Mouse (Mus musculus): Measurements from ENCODE around the gene Eif1ax.
"Not testable (repeated sequence)": the region's sequence is repeated elsewhere in the genome, so short reads cannot be mapped to it uniquely, and the experiment has no call there.

Eif1ax gene

GRCm38 (mm10) chrX:159371831-159372752 lies at the start of gene Eif1ax:
Gene Eif1ax, plus strand, starts transcription at chrX:159372178.
- in situ Hi-C loops (cut with MboI, MseI), result no loop called here

GRCm38 (mm10) chrX:159364506-159364905 lies 7.5 kb upstream of the Eif1ax start:
- in situ Hi-C loops (cut with MboI, MseI), result no loop called here

GRCm38 (mm10) chrX:159372753-159373144 lies 771 bp downstream of the Eif1ax start:
- in situ Hi-C loops (cut with MboI, MseI), result no loop called here

- in situ Hi-C loops (cut with MboI, MseI), result no loop called here
Observed at GRCm38 (mm10) chrX:159387105-159387504, 15.1 kb downstream of the Eif1ax start.

GRCm38 (mm10) chrX:159388953-159389352 lies 17.0 kb downstream of the Eif1ax start:
- in situ Hi-C loops (cut with MboI, MseI), result no loop called here

GRCm38 (mm10) chrX:159390347-159390962 lies 18.5 kb downstream of the Eif1ax start:
- in situ Hi-C loops (cut with MboI, MseI), result loop anchor here in 1 of 2 experiments (10.0 kb wide), 1 partner anchor 356 kb away; no protein-coding TSS in a partner anchor

- in situ Hi-C loops (cut with MboI, MseI), result loop anchor here in 1 of 2 experiments (10.0 kb wide), 1 partner anchor 356 kb away; no protein-coding TSS in a partner anchor
Observed at GRCm38 (mm10) chrX:159391239-159391638, 19.3 kb downstream of the Eif1ax start.

GRCm38 (mm10) chrX:159409253-159409652 lies 37.3 kb downstream of the Eif1ax start:
- in situ Hi-C loops (cut with MboI, MseI), result loop anchor here in 1 of 2 experiments (25.0 kb wide), 1 partner anchor 372 kb away; no protein-coding TSS in a partner anchor

- in situ Hi-C loops (cut with MboI, MseI), result loop anchor here in 1 of 2 experiments (25.0 kb wide), 1 partner anchor 377 kb away; no protein-coding TSS in a partner anchor
Observed at GRCm38 (mm10) chrX:159414130-159414828, 42.3 kb downstream of the Eif1ax start, which contains the start of gene Map7d2. Gene Map7d2, plus strand, starts transcription at chrX:159414572.

GRCm38 (mm10) chrX:159414829-159415673 lies 43.1 kb downstream of the Eif1ax start:
- in situ Hi-C loops (cut with MboI, MseI), result loop anchor here in 1 of 2 experiments (25.0 kb wide), 1 partner anchor 378 kb away; no protein-coding TSS in a partner anchor

- in situ Hi-C loops (cut with MboI, MseI), result not testable (repeated sequence)
Observed at GRCm38 (mm10) chrX:159430507-159430906, 58.5 kb downstream of the Eif1ax start.

Data from T-helper 17 cell (primary cell).